Mouse (Mus musculus) cerebellum, adult 2 months (tissue): ENCODE results near the gene Olfr71.

Experiments used
- CTCF ChIP-seq: fragments of 200-500 bp; IDR thresholded peaks from 2 replicates; pipeline ENCODE4 v1.5.1; 2011; ENCODE audit warnings: low read depth, mild to moderate bottlenecking, control low read depth, low read length, moderate library complexity, borderline replicate concordance; ENCODE audit not compliant: insufficient read depth
- POLR2A ChIP-seq: fragments of 200-500 bp; IDR thresholded peaks from 2 replicates; pipeline ENCODE4 v1.6.1; 2011; ENCODE audit warnings: low read length, control low read depth, borderline replicate concordance; ENCODE audit not compliant: insufficient read depth

DNA sequence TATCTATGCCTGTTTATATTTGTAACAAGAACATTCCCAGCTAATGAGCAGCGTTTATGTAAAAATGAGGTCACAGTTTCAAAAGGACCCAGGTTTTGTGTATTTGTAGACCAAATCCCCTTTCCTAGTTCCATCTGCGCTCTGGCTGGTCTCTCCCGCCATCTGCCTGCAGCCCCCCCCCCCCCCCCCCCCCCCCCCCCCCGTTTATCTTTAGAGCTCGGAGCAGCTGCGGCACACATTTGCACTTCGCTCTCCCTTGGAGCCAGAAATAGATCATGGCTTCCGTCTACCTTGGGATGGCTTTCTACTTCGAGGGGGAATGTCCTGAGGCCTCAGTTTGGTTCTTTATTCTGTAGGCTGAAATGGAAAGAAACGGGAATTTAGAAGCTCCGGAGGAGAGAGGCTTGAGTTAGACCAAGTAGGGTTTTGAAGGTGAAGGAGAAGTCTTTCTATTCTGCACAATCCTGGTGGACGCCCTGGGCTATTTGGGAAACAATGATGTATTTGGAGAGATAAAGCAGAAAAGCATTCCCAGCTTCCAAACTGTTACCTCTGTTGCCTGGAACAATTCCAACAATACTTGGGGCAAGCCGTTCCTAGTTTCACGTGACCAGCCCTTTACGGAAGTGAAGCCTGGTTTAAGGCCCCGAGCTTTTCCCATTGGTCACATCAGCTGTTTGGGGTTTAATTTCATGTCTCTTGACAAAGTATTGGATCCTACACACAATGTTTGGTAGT is 10.6 kb upstream of the Olfr71 start:
- TF ChIP-seq CTCF: no peak
- TF ChIP-seq POLR2A: no peak
